Mouse (Mus musculus) intestine, embryonic 15.5 days (tissue): ENCODE data around the gene Slc35c1. TPM values are rescaled to one million over a fixed set of nuclear protein-coding genes. Genes with fewer than 3 reads are reported as not detected.
"Not testable (repeated sequence)": the region's sequence is repeated elsewhere in the genome, so short reads cannot be mapped to it uniquely, and the experiment has no call there.

Experiments used
- ATAC-seq: fragments of 200-750 bp; cut with Nextera tagmentation; 2 replicates; pipeline ENCODE4 v1.8.0; 2017; ENCODE audit warnings: moderate TSS enrichment, moderate library complexity
- H3K27ac ChIP-seq: fragments of 300-500 bp; sonication (generic); 2 replicates; pipeline ENCODE4 v1.5.1; 2015; ENCODE audit warnings: mild to moderate bottlenecking, inconsistent platforms
- H3K27me3 ChIP-seq: fragments of 300-500 bp; sonication (generic); replicated peaks from 2 replicates; pipeline ENCODE4 v1.6.1; 2015; ENCODE audit warnings: inconsistent platforms
- H3K36me3 ChIP-seq: fragments of 300-500 bp; sonication (generic); 2 replicates; pipeline ENCODE4 v1.6.1; 2015; ENCODE audit warnings: inconsistent platforms
- H3K4me1 ChIP-seq: fragments of 300-500 bp; sonication (generic); replicated peaks from 2 replicates; pipeline ENCODE4 v1.6.1; 2015; ENCODE audit warnings: inconsistent platforms
- H3K4me2 ChIP-seq: fragments of 300-500 bp; sonication (generic); replicated peaks from 2 replicates; pipeline ENCODE4 v1.6.1; 2015; ENCODE audit warnings: mild to moderate bottlenecking, inconsistent platforms
- H3K4me3 ChIP-seq: fragments of 300-500 bp; sonication (generic); replicated peaks from 2 replicates; pipeline ENCODE4 v1.5.1; 2015; ENCODE audit warnings: inconsistent platforms
- H3K9ac ChIP-seq: fragments of 300-500 bp; sonication (generic); 2 replicates; pipeline ENCODE4 v1.6.1; 2015; ENCODE audit warnings: inconsistent platforms
- H3K9me3 ChIP-seq: fragments of 300-500 bp; sonication (generic); 2 replicates; pipeline ENCODE4 v1.6.1; 2016; ENCODE audit warnings: inconsistent platforms
- WGBS: fragments of 180-500 bp; shearing (Covaris S2); methylation state at CpG from one replicate; pipeline ENCODE4 v1.1.7; 2015; 5-methylcytosine and 5-hydroxymethylcytosine counted together
- polyA plus RNA-seq: library from polyadenylated mRNA; unstranded; fragments of >200 nt; fragmentation: Nextera tagmentation; extraction: Ambion mirVana; gene quantifications from 2 replicates; pipeline ENCODE4 v1.2.1, GENCODE M21; 2015

Gene Slc35c1
- polyA plus RNA-seq, 1 experiment from 2014 or later: 37.3 TPM

DNA sequence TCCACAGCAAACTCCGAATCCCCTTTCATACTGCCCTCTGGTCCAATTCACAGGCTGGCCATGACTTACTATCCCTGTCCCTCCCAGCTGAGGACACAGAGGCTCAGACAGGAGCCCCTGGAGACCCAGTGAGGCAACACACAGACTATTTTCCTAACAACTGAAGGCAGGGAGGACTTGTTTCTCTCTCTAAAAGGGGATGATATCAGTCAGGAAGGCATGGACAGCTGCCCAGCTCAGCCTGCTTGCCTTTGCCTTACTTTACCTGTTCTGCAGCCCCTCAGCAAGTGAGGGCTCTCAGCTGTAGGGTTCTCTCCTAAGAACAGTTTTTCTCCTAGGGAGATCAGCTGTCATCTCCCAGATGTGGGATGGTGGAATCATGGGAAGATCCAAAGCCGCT lies 26.6 kb upstream of the Slc35c1 start:
- Histone ChIP-seq H3K4me3 (no peak overlapping the region), H3K4me2 (no peak overlapping the region), H3K27me3 (peaks cover 22% of the 10 kb centered on the region), H3K4me1 (peaks cover 5% of the 10 kb centered on the region; the same call in 1 of the 2 replicates), H3K27ac (no peak overlapping the region), H3K9me3 (no peaks in the 10 kb centered on the region), H3K9ac (no peak overlapping the region), H3K36me3 (no peaks in the 10 kb centered on the region)
- ATAC-seq: no peak
- WGBS: 58% methylated on average over 2 of the region's 2 CpGs

- Histone ChIP-seq H3K36me3 (no peaks in the 10 kb centered on the region), H3K27ac (no peak overlapping the region), H3K4me1 (peaks cover 5% of the 10 kb centered on the region; the same call in 1 of the 2 replicates), H3K4me2 (peak overlapping the region; percentile 45), H3K9me3 (no peaks in the 10 kb centered on the region), H3K27me3 (peaks cover 22% of the 10 kb centered on the region), H3K9ac (no peak overlapping the region), H3K4me3 (no peak overlapping the region)
- 4% methylated on average over 11 of the region's 11 CpGs for WGBS
- ATAC-seq: peak; percentile 52
Measured at GRCm38 (mm10) chr2:92486403-92486802, 26.1 kb upstream of the Slc35c1 start.

DNA sequence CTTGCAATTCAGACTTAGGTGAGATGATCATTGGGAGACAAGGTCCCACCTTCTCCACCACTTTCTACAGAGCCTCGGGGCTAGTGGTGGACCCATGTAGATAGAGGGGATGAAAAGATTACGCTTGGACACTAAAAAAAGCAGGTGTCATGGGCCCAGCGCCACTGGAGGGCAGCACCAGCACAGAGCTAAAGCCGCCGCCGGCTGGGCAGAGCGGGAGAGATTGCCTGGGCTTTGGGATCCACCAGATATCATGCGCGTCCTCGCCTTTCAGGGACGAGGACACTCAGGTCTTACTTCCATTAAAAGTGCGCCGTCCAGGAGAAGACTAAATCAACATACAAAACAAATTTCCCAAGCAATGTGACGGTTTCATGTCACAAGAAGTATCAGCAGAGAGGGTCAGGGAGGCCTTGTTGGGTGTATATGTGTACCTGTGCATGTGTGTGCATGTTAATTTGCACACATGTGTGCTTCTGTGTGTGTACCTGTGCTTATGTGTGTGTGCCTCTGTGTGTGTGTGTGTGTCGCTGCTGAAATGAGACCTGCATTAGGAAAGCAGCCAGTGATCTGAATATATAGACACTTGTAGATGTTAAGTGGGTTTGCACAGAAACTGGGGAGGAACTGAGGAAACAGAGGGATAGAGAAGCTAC lies 25.4 kb upstream of the Slc35c1 start:
- Histone ChIP-seq H3K27ac (no peak overlapping the region), H3K36me3 (no peaks in the 10 kb centered on the region), H3K27me3 (peaks cover 22% of the 10 kb centered on the region), H3K4me3 (no peak overlapping the region), H3K9ac (no peak overlapping the region), H3K9me3 (no peaks in the 10 kb centered on the region), H3K4me1 (peaks cover 5% of the 10 kb centered on the region; the same call in 1 of the 2 replicates), H3K4me2 (no peak overlapping the region; the same call in 1 of the 2 replicates)
- ATAC-seq: peak; percentile 40; the same call in 1 of the 2 replicates
- 8% methylated on average over 15 of the region's 15 CpGs for whole genome bisulfite sequencing

GRCm38 (mm10) chr2:92484256-92485025 lies 24.1 kb upstream of the Slc35c1 start:
- WGBS: 28% methylated on average over 23 of the region's 23 CpGs
- peaks cover 22% of the 10 kb centered on the region for H3K27me3 ChIP-seq
- peaks cover 5% of the 10 kb centered on the region; the same call in 1 of the 2 replicates for H3K4me1 ChIP-seq
- no peak overlapping the region for H3K27ac ChIP-seq
- no peaks in the 10 kb centered on the region for H3K36me3 ChIP-seq
- ATAC-seq: no peak
- H3K4me2 ChIP-seq: peak overlapping the region; percentile 50
- H3K9me3 ChIP-seq: no peaks in the 10 kb centered on the region
- H3K4me3 ChIP-seq: peak overlapping the region; percentile 18
- H3K9ac ChIP-seq: no peak overlapping the region

DNA sequence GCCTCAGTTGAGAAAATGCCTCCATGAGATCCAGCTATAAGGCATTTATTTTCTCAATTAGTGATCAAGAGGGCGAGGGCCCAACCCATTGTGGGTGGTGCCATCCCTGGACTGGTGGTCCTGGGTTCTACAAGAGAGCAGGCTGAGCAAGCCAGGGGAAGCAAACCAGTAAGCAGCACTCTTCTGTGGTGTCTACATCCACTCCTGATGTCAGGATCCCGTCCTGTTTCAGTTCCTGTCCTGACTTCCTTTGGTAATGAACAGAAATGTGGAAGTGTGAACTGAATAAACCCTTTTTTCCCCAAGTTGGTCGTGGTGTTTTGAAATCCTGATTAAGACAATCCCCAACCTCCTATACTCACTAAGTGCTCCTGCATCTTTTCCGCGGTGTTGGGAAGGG lies 23.2 kb upstream of the Slc35c1 start:
- no peak overlapping the region for H3K27ac ChIP-seq

DNA sequence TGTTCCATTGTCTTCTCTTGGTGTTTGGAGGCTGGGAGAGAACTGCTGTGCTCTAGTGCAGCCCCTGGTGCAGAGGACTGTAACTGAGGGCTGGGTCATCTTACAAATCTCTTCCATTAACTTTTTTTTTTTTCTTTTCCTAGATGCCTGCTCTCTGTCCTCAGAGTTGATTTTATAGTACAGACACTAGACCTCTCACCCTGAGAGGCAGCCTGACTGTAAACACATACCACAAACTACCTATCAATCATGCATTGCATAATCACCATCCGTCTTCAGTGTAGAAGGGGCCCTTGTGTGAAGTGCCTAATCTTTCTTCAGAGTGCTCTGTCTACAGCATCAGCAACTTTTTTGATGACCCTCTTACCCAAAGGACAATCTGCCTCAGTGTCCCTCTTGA lies 22.2 kb upstream of the Slc35c1 start:
- H3K4me2 ChIP-seq: no peak overlapping the region
- peaks cover 9% of the 10 kb centered on the region for H3K4me1 ChIP-seq
- no peak overlapping the region for H3K4me3 ChIP-seq
- no peaks in the 10 kb centered on the region for H3K36me3 ChIP-seq
- peaks cover 22% of the 10 kb centered on the region for H3K27me3 ChIP-seq
- H3K9ac ChIP-seq: no peak overlapping the region
- 22% methylated on average over 1 of the region's 1 CpGs for WGBS
- no peak overlapping the region for H3K27ac ChIP-seq
- no peaks in the 10 kb centered on the region for H3K9me3 ChIP-seq
- ATAC-seq: no peak

More for the DNA sequence above, 23.2 kb upstream of the Slc35c1 start:
- no peak overlapping the region for H3K4me3 ChIP-seq
- ATAC-seq: no peak
- no peak overlapping the region for H3K9ac ChIP-seq
- H3K4me1 ChIP-seq: peaks cover 5% of the 10 kb centered on the region; the same call in 1 of the 2 replicates
- H3K27me3 ChIP-seq: peaks cover 22% of the 10 kb centered on the region
- H3K9me3 ChIP-seq: no peaks in the 10 kb centered on the region
- 45% methylated on average over 5 of the region's 5 CpGs for WGBS
- no peak overlapping the region for H3K4me2 ChIP-seq
- H3K36me3 ChIP-seq: no peaks in the 10 kb centered on the region

GRCm38 (mm10) chr2:92478313-92478688 lies 18.0 kb upstream of the Slc35c1 start:
- no peak overlapping the region for H3K27ac ChIP-seq
- no peak overlapping the region for H3K4me2 ChIP-seq
- WGBS: 68% methylated on average over 4 of the region's 4 CpGs
- H3K9me3 ChIP-seq: no peaks in the 10 kb centered on the region
- H3K4me3 ChIP-seq: no peak overlapping the region
- ATAC-seq: no peak
- H3K9ac ChIP-seq: no peak overlapping the region
- H3K36me3 ChIP-seq: no peaks in the 10 kb centered on the region
- H3K27me3 ChIP-seq: no peaks in the 10 kb centered on the region; the same call in 1 of the 2 replicates
- peaks cover 5% of the 10 kb centered on the region; the same call in 1 of the 2 replicates for H3K4me1 ChIP-seq

GRCm38 (mm10) chr2:92477672-92478312 lies 17.5 kb upstream of the Slc35c1 start:
- no peak for ATAC-seq
- H3K9ac ChIP-seq: no peak overlapping the region
- no peak overlapping the region for H3K4me3 ChIP-seq
- no peaks in the 10 kb centered on the region for H3K36me3 ChIP-seq
- peaks cover 5% of the 10 kb centered on the region; the same call in 1 of the 2 replicates for H3K4me1 ChIP-seq
- 65% methylated on average over 12 of the region's 12 CpGs for WGBS
- H3K4me2 ChIP-seq: no peak overlapping the region
- no peaks in the 10 kb centered on the region; the same call in 1 of the 2 replicates for H3K27me3 ChIP-seq
- H3K27ac ChIP-seq: no peak overlapping the region
- H3K9me3 ChIP-seq: no peaks in the 10 kb centered on the region

- not testable (repeated sequence) for H3K27me3 ChIP-seq, ATAC-seq, H3K27ac ChIP-seq, H3K9ac ChIP-seq, H3K4me3 ChIP-seq, H3K4me1 ChIP-seq, H3K4me2 ChIP-seq, H3K9me3 ChIP-seq, H3K36me3 ChIP-seq
- 69% methylated on average over 7 of the region's 7 CpGs for WGBS
Measured at GRCm38 (mm10) chr2:92476580-92476979, 16.2 kb upstream of the Slc35c1 start.

- ATAC-seq: no peak
- WGBS: 74% methylated on average over 2 of the region's 2 CpGs
Measured at GRCm38 (mm10) chr2:92475711-92476110, 15.4 kb upstream of the Slc35c1 start.

GRCm38 (mm10) chr2:92474920-92475319 lies 14.6 kb upstream of the Slc35c1 start:
- H3K36me3 ChIP-seq: no peaks in the 10 kb centered on the region
- no peak overlapping the region for H3K9ac ChIP-seq
- H3K27ac ChIP-seq: no peak overlapping the region
- H3K9me3 ChIP-seq: no peaks in the 10 kb centered on the region
- H3K4me1 ChIP-seq: peaks cover 5% of the 10 kb centered on the region; the same call in 1 of the 2 replicates
- no peak overlapping the region for H3K4me2 ChIP-seq
- no peaks in the 10 kb centered on the region for H3K27me3 ChIP-seq
- peak; percentile 41; the same call in 1 of the 2 replicates for ATAC-seq
- no peak overlapping the region for H3K4me3 ChIP-seq
- WGBS: 77% methylated on average over 3 of the region's 3 CpGs

More at GRCm38 (mm10) chr2:92475711-92476110, 15.4 kb upstream of the Slc35c1 start:
- Histone ChIP-seq H3K4me3 (no peak overlapping the region), H3K4me2 (no peak overlapping the region), H3K27me3 (no peaks in the 10 kb centered on the region), H3K27ac (no peak overlapping the region), H3K4me1 (peaks cover 5% of the 10 kb centered on the region; the same call in 1 of the 2 replicates), H3K9me3 (no peaks in the 10 kb centered on the region), H3K9ac (no peak overlapping the region), H3K36me3 (no peaks in the 10 kb centered on the region)
